Mouse (Mus musculus) heart, postnatal 0 days (tissue): ENCODE results near the gene Gpx1.

Experiments used
- CTCF ChIP-seq: IDR thresholded peaks from 2 replicates; pipeline ENCODE4 v1.5.1; 2016; ENCODE audit warnings: antibody characterized with exemption, control low read depth, low read depth
- EP300 ChIP-seq: IDR thresholded peaks from 2 replicates; pipeline ENCODE4 v1.6.1; 2016; ENCODE audit warnings: antibody characterized with exemption, low read depth

DNA sequence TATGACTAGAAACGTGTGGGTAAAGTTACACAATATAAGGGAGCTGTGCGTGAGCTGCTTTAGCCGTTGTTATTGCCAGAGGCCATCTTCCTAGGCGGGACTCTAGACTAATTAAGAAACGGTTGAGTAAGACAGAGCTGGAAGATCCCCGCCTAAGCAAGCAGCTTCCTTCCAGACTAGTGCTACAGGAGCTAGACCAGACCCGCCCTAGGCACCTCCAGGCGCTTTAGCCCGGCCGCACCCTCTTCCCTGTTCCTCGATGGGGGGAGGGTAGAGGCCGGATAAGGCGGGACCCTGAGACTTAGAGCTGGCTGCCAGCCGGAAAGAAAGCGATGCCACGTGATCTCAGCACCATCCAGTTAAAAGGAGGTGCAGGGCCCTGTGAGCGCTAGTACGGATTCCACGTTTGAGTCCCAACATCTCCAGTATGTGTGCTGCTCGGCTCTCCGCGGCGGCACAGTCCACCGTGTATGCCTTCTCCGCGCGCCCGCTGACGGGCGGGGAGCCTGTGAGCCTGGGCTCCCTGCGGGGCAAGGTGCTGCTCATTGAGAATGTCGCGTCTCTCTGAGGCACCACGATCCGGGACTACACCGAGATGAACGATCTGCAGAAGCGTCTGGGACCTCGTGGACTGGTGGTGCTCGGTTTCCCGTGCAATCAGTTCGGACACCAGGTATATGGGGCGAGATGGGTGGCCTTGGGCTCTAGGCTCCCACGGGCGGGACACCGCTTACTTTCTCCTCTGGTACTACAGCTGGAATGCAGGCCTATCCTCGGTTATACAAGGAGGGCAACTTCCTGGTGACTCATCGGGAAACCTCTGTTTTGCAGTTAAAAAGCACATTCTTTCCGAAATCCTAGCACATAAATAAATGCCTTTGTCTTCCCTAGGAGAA lies at the start of gene Gpx1:
- TF ChIP-seq CTCF (0 out of 2 replicates have a peak, but pooled peaks have one; percentile 9), EP300 (peak; percentile 55)
